Mouse (Mus musculus): ENCODE results near the gene Gramd4.

DNA sequence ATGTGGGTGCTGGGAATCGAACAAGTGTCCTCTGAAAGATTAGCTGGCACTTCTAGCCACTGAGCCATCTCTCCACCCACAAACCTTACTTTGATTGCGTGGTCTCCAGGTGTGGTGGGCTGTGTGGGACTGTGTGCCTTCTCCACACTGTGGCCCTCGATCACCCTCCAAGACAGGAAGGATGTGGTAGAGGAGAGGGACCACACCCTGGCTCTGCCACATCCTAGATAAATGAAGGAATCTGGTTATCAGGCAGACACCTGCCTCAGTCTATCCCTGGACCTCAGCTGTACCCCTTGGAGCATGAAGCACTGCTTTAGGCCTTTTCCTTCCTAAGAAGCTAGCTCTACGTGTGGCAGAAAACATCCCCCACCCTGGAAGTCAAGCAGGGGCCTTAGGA is 65.9 kb downstream of the Gramd4 start:
- TF ChIP-seq POLR2A (IDR thresholded peaks at IDR 0.05; ENCODE audit: borderline replicate concordance, insufficient read depth, low read length), result no peak
- no peak for TF ChIP-seq CTCF (IDR thresholded peaks at IDR 0.05; ENCODE audit: borderline replicate concordance, insufficient read depth, low read depth, low read length)

Data from cerebellum, adult 2 months (tissue).